Comparison of ENCODE assay signal across 24 mouse cellular contexts in genomic region chr4:49456171-49456570, GRCm38 (mm10). TPM values are rescaled to one million over a fixed set of nuclear protein-coding genes. Genes with fewer than 3 reads are reported as not detected.
"Had no signal": no experiment of that assay in that cellular context is flagged by ENCODE, and none has a peak within 500 bp of the region (broad histone marks: within the 10 kb centered on the region; RNA-seq: fewer than 3 reads in every experiment).

No protein-coding gene starts in this region.

- H3K4me1 ChIP-seq: lung, embryonic 15.5 days; megakaryocyte, embryonic 14.5 days; midbrain, embryonic 13.5 days; midbrain, embryonic 15.5 days; neural tube, embryonic 12.5 days had no signal

- ATAC-seq: liver, postnatal 0 days; midbrain, embryonic 13.5 days; midbrain, embryonic 15.5 days had no signal

- H3K27ac ChIP-seq: liver, embryonic 13.5 days; liver, embryonic 15.5 days; lung, embryonic 15.5 days; macrophage; midbrain, embryonic 13.5 days; midbrain, embryonic 15.5 days; neural tube, embryonic 12.5 days had no signal

- DNase-seq: liver, embryonic 13.5 days; liver, postnatal 0 days; lung, postnatal 10 days; retina, postnatal 1 day; right cerebral cortex, adult 18-20 months; right cerebral cortex, postnatal 25 days; right cerebral cortex, postnatal 4 days; spleen, adult 18-20 months; thymus, adult 18-20 months; thymus, postnatal 14 days; thymus, postnatal 36 days had no signal

- H3K27me3 ChIP-seq: liver, embryonic 13.5 days; liver, embryonic 15.5 days; lung, embryonic 15.5 days; megakaryocyte, embryonic 14.5 days; midbrain, embryonic 13.5 days; midbrain, embryonic 15.5 days; neural tube, embryonic 12.5 days had no signal

- H3K9me3 ChIP-seq: liver, embryonic 13.5 days; liver, embryonic 15.5 days; lung, embryonic 15.5 days; megakaryocyte, embryonic 14.5 days; midbrain, embryonic 13.5 days; midbrain, embryonic 15.5 days; neural tube, embryonic 12.5 days had no signal

- H3K4me2 ChIP-seq: liver, embryonic 13.5 days; liver, embryonic 15.5 days; lung, embryonic 15.5 days; midbrain, embryonic 11.5 days; midbrain, embryonic 13.5 days; midbrain, embryonic 15.5 days; neural tube, embryonic 12.5 days had no signal

- H3K4me3 ChIP-seq: liver, embryonic 13.5 days; liver, embryonic 15.5 days; lung, embryonic 15.5 days; megakaryocyte, embryonic 14.5 days; midbrain, embryonic 13.5 days; midbrain, embryonic 15.5 days; neural tube, embryonic 12.5 days had no signal

- H3K9ac ChIP-seq: liver, embryonic 13.5 days; liver, embryonic 15.5 days; liver, postnatal 0 days; lung, embryonic 15.5 days; midbrain, embryonic 13.5 days; midbrain, embryonic 15.5 days; neural tube, embryonic 12.5 days had no signal

- H3K36me3 ChIP-seq: liver, embryonic 13.5 days; liver, embryonic 15.5 days; lung, embryonic 15.5 days; midbrain, embryonic 13.5 days; midbrain, embryonic 15.5 days; neural tube, embryonic 12.5 days had no signal

RNA-seq across cellular contexts. Expression of gene Acnat1, which starts 17.5 kb away (rescaled TPM):
- polyA plus RNA-seq: lung, embryonic 15.5 days; macrophage; midbrain, embryonic 11.5 days; midbrain, embryonic 13.5 days; midbrain, embryonic 15.5 days; midbrain, postnatal 0 days; neural tube, embryonic 12.5 days; neural tube, embryonic 14.5 days had no signal

RNA-seq across cellular contexts. Expression of gene Acnat2, which starts 48.2 kb away (rescaled TPM):
- polyA plus RNA-seq: lung, embryonic 15.5 days; macrophage; midbrain, embryonic 11.5 days; midbrain, embryonic 13.5 days; midbrain, embryonic 15.5 days; midbrain, postnatal 0 days; neural tube, embryonic 12.5 days; neural tube, embryonic 14.5 days; small intestine, adult 2 months; stomach, embryonic 14.5 days; thymus, postnatal 0 days had no signal

RNA-seq across cellular contexts. Expression of gene Baat, which starts 50.2 kb away (rescaled TPM):
- polyA plus RNA-seq: lung, embryonic 15.5 days; macrophage; midbrain, embryonic 13.5 days; midbrain, embryonic 15.5 days; midbrain, postnatal 0 days; neural tube, embryonic 14.5 days had no signal
